Mouse (Mus musculus) right cerebral cortex, postnatal 36 days (tissue): ENCODE results near the gene Eps15.

ENCODE experiments used
- DNase-seq, 2 experiments: peaks; one replicate each; pipeline ENCODE4 v3.0.0; 2022; ENCODE audit warnings: low spot score in 2 of 2, mixed read lengths in 1 of 2

Gene Eps15

DNA sequence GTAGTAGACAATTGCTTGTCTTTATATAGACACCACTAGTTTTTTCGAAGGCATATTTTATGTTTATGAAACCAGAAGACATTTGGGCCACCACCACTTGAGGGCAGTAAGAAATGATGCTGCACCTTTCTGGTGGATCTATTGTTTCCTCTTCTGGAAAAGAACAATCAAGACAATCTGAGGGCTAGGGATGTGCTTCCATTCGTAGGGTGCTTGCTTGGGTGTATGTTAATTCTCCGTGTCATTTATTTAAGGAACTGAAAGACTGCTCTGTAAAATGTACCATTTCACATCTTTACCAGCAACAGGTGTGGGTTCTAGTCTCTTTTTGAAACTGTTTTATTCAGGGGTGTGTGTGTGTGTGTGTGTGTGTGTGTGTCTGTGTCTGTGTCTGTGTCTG, 11.2 kb upstream of the Eps15 start:
- no peak for DNase-seq

DNA sequence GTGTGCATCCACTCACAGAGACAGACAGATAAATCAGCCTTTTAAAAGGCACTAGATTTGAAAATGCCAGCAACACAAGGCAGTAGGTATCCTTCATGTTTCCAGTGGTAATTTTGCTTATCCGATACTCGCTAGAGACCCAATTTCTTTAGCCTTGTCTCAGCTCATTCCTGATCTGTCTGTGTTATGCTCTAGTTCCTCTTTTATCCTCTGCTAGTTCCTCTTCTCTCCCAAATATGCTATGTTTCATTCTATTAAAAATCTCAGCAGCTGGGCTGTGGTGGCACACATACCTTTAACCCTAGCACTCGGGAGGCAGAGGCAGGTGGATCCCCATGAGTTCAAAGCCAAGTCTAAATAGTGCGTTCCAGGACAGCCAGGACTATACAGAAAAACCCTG, 8.3 kb upstream of the Eps15 start:
- no peak for DNase-seq

DNA sequence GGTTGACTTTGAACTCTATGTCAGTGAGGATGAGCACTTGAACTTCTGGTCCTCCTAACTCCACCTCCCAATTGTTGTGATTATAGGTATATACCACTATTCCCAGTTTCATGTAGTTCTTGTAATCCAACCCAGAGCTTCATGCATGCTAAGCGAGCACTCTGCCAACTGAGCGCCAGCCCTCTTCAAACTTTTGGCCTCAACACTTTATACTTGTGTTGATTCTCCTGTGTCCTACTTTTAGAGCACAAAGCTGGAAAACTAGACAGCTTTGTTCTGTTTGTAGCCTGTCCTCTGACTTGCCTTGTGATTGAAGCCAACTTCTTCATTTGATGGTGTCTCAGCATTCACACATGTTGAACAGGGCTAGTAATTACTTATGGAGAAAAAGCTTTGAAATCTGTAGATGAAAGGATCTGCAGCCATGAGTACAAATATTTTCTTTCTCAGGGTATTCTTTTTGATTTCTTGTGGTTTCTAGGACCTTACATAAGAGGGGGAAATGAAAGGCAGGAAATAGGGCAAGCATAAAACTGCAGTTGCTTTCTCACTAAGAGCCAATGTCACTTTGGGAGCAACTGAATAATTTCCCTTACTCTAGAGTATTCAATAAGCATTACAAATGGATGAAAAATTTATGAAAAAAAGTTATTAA, 6.4 kb upstream of the Eps15 start:
- no peak for DNase-seq

DNA sequence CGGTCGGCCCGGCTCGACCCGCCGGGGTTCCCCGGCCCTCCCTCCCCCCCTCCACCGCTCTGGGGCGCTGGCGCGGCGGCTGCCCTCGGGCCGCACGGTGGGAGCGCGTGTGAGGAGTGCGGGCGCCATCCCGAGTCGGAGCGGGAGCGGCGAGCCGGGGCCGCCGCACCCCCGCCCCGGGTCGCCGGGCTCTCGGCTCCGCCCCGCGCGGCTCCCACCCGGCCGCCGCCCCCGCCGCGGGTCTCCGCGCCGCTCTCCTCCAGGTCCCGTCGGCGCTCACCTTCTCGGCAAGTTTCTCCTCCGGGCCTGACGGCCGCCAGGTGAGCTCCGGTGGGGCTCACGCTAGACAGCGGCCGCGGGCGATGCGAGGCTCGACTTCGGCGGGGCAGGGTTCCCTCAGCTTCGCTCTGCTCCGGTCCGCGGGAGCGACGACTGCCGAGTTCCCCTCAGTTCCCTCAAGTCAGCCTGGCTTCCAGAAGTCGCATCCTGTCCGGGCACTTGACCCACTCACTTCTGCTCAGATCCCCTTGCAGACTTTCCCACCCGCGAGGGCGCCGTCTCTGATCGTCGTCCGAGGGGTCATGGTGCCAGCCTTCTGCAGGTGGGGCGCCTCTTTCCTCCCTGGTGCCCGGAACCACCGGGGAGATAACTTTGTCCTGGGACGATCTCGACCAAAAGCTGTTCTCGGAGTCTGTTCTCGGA, 542 bp downstream of the Eps15 start:
- DNase-seq, result no peak

DNA sequence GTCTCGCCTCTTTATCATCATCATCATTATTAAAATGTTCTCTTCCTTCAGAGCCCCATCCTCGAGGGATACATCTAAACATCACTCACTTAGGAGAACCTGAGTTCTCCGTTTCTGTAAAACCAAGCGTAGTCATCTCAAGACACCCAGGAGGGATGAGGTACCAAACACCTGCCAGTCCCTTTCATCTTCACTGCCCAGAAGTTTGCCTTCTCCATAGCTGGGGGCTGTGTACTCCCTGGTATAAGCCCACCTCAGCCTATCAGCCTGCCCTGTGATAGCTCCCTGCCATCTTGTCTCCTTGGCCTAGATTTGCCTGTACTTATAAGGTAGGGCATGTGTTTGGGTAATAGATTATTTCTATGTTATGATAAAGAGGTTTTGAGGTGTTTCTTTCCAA, 1.1 kb downstream of the Eps15 start:
- no peak for DNase-seq

DNA sequence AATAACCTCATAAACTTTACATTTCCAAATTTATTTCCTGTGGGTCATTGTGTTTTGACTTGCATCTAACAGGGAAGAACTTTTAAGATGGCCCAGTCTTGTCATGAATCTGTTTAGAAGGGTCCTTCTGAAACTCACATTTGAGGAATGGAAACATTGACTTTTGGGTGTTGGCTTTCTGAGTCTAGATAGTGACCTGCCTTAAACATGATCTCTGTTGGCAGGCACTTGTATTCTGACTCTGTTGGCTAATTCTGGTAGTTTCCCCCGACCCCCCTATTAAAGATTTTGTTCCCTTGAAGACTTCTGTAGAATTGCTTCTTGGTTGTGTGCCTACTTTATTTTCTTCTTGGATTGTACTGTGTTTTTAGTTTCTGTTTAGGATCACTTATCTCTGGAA, 1.9 kb downstream of the Eps15 start:
- DNase-seq, result no peak

DNA sequence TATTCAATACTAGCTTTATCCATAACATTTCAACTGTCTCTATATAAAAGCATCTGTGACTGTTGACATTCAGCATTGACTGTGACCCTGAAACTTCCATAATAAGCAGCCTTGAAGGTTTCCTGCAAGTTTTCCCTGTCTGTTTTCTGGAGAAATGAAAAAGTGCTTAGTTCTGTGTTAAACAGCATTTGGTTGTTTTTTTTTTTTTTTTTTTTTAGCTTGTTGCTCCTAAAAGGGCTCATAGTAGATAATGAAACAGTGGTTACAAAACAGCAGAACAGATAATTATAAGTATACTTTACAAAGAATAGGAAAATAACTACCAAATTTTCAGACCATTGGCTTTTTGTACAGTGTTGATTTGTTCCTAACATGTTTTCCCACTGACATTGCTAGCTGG, 14.6 kb downstream of the Eps15 start:
- no peak for DNase-seq

DNA sequence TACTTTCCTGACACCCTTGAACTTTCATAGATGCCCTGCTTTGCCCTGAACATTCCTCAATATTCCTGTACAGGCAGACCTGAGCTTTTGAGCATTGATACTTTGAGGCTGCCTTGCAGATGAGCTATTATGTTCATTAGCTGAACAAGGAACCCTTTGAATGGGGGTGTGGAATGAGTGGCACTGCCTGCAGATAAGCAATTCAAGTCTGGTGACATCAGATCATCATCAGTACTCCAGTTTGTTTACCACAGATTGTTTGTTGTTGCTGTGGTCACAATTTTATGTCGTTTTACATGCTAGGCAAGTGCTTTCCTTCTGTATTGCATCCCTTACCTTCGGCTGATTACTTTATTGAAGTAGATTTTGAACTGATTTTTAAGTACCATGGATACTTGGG, 16.4 kb downstream of the Eps15 start:
- DNase-seq, result no peak

DNA sequence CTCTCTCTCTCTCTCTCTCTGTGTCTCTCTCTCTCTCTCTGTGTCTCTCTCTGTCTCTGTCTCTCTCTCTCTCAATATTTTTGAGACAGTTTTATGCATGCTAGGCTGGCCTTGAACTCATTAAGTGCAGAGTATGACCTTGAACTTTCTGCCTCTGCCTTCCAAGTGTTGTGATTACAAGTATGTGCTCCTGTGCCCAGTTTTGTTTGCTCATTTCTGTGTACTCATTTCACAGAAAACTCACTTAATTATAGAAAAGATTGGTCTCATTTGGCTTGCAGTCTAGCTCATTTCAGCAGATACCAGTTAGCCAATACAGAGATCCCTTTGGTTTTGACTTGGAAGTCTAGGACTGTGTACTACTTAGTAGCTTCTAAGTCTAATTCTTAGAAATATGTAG, 19.1 kb downstream of the Eps15 start:
- no peak for DNase-seq

DNA sequence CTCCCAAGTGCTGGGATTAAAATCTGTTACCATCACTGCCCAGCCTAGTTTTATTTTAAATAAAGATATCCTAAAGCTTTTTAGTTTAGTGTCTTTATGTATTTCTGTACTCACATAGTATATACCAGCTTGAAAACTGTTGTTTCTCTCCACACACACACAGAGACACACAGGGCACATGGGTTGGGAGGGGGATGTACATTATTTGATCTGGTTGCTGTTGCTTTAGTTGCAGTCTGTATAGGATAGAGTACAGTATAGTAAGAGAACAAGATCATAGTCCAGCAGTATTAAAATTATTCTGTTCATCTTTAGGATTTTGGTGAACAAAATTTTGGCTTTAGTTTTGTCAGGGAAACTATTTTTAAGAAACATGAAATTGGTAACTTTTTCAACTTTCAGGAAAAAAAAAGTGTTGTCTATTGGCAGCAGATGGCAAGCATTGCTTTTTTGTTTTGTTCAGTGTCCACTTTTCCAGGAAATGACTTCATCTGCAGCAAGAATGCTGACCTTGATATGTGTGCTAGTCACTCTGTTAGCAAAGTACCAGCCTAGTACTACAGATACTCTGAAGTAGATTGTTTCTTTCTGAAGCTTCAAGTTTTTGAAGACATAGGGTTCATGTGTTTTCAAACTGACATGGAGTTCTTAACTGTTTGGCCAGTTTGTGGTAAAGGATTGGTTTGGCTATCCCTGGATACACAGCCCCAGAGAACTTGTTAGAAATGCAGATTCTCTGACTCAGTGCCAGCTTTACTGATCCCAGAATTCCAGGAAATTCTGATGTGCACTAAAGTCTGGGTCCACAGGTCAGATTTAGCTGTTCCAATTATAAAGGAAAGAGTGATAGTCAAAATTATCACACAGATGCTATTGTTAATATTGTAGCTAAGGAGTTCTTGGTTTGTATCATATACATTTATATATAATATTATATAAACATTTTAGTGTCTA, 37.1 kb downstream of the Eps15 start:
- DNase-seq, result no peak

DNA sequence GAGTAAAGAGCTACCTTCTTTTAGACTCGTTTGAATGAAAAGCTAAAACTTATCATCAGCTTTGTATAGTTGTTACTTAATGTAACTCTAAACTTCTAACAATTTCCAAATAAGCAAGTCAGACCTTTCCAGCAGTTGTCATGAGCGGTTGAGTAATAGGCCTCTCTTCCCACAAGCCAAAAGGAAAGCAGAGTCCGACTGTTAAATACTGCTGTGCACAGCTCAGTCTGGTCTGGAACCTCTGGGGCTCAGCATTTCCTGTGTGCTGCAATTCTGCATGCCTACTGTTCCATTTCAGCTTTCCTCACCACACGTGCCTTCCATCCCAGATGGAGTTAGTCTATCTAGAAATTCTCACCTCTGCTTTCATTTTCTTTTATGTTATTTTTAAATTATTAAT, 56.7 kb downstream of the Eps15 start:
- DNase-seq, result no peak

DNA sequence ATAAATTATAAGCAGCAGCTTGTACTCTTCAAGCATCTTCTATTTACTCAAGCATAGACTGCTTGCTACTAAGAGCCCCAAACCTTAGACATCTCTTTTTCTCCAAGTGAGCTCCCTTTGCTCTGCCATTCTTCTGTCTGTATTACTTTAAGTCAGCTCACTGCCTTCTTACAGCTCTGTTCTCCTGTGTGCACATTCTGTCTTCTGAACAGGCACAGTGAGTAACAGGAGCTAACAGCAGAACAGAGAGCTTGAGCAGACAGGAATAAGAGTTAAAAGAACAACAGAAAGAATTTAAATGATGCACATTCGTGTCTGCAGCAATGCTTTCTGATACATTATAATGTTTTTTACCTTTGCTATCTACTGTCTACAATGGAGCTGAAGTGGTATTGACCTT, 61.2 kb downstream of the Eps15 start:
- DNase-seq, result no peak

DNA sequence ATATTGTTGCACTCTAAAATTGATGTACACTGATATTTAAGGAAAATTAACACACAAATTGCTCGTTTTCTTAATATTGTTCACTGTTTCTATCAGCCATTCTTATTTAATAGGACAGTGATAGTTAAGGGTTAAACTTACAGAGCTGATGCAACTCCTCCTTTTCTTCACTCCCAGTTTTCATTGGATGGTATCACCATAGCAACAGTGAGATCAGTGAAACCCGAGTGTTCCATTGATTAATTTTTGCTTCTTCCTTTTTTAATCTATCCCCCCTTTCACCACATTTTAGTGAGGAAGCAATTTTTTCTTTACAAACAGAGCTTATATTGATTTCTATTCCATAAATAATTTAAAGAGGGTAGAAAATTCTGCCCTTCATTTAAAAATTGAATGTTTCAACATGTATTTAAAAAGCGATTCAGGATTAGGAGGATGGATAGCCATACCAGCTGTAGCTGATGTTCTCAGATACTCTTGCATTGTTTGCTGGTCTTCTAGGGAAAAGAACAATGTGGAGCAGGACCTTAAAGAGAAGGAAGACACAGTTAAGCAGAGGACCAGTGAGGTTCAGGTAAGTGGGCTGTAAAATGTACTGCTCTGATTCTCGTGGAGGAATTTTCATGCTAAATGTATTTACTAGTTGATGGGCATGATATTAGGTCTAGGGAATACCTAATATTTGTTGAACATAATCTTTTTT, 62.9 kb downstream of the Eps15 start:
- no peak for DNase-seq

DNA sequence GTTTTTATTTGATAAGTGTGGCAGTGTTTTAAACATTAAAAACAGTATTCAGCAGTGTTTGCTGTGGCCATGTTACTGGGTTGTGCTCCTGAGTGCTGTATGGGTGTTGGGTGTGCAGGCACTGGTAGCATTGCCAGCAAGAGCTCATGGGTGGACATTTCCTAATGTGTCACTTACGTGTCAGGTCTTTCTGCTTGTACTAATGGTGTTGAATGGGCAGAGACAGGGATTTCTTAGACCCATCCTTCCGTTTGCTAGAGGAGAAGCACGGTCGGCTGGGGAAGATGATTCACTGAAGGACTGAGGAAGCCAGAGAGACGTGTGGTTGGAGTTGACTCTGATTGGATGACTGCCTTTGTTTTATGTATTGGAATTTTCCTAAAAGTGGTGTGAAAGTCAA, 63.8 kb downstream of the Eps15 start:
- peak; percentile 22 to 38 for DNase-seq

DNA sequence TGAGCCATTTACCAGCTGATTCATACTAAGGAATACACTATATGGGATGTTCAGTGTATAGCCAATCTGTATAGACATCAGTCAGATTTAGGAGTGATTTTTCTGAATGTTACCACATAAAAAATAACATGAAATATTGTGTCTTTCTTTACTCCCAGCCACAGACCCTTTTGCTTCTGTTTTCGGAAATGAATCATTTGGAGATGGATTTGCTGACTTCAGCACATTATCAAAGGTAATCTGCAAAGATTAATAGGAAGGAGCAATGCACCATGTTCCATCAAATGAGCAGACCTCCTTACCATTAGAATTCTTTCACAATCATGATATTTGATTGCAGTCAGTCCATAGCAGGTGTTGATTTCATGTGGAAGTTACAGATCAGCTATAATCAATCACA, 98.0 kb downstream of the Eps15 start:
- DNase-seq, result no peak

DNA sequence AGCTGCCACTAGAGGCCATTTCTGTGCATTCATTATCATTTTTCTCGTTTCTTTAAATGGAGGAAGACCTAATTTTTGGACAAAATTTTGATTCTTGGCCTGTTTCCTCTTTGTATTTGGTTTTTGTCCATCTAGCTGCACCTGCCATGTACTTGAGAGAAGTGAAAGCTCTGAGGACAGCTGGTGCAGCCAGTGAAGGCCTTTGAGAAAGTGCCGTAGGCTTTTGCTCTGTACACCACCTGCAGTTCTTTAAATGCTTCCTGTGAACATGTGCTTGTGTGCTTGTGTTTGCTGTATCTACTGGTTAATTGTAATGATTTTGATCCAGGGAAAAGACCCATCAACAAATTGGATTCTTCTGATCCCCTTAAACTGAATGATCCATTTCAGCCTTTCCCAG, 102.4 kb downstream of the Eps15 start:
- DNase-seq, result no peak

DNA sequence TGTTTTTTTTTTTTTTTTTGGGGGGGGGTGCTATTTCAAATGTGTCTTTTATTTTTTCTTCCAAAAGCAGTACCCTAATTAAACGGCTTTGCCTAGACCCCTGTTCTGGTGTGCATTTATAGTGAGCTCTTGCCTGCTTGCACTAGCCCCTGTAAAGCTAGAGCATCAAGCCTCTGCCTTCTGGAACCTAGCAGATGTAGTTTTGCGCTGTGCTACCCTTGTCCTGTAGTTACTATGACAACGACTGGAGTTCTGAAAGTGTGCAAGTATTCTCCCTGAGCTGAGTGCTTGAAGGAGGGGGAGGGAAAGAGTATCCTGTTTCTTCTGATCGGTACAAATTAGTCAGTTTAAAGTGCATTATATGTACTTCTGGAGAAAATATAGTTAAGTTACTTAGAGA, 105.5 kb downstream of the Eps15 start:
- DNase-seq, result no peak

DNA sequence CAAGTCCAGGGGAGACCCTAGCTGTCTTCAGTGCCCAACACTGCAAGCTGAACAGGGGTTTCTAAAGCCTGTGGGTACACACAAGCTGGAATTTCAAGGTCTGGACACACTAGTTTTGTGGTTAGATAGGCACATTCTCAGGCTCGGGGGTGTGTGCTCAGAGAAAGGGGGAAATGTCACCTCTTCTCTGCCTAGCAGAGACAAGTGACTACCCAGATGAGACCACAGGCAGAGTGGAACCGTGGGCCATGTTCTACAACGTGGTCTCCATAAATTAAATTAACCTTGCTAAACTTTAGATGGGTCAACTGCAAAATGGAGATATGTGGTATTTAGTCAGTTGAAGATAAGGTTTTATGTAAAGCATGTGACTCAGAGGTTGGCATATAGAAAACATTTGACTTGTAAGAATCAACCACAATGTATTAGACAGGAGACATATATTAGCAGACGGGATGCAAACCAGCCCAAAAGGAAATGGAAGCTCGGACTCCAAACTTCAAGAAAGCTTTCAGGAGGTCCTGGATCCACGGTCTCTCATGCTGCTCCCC, 113.2 kb downstream of the Eps15 start:
- no peak for DNase-seq

DNA sequence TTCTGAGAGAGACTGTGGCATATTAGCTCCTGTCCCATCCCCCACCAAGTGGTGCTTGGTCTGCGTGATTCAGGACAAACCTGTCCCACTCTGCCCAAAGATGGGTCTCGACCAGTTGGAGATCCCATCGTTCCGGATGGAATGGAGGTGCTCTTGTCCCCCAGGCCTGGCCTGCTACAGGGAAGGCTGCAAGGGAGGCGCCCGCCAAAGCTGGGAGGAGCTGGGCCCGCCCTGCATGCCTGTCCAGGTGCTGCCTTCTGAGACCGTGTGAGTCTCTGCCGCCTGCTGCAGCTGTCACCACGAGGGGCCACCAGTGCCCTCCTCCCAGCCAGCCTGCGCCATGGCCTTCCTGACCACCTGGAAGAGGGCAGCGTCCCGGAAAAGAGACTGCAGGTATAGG, 113.8 kb downstream of the Eps15 start:
- no peak for DNase-seq

DNA sequence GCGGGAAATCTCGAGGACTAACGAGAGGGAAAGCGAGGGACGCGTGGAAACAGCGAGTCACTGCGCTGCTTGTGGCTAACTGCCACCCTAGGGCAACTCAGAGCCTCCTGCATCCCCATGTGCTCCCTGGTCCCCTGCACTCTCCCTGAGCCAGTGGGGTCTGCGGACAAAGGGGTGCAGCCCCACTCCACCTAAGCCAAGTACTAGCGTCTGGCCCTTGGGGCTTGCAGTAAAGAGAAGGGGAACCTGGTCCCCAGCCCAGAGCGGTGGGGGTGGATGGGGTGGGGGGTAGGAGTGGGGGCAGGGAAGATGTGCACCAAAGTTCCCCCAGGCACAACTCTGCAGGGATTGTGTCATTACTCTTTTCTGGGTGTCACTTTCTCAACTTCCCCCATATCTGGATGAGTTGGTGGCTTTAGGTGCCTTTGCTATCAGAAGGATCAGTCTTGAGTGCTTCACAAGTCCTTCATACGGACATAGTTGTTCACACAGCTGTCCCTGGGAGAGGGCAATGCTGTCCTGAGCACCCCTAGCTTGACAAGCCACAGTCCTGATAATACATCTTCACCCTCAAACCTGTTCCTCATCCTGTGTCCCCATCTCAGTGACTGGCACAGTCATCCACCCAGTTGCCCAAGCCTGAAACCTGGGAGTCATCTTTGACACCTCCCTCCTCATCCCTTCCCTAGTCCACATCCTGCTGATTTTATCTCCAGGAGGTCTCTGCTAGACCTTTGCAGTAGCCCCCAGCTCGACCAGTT, 114.4 kb downstream of the Eps15 start:
- no peak for DNase-seq

DNA sequence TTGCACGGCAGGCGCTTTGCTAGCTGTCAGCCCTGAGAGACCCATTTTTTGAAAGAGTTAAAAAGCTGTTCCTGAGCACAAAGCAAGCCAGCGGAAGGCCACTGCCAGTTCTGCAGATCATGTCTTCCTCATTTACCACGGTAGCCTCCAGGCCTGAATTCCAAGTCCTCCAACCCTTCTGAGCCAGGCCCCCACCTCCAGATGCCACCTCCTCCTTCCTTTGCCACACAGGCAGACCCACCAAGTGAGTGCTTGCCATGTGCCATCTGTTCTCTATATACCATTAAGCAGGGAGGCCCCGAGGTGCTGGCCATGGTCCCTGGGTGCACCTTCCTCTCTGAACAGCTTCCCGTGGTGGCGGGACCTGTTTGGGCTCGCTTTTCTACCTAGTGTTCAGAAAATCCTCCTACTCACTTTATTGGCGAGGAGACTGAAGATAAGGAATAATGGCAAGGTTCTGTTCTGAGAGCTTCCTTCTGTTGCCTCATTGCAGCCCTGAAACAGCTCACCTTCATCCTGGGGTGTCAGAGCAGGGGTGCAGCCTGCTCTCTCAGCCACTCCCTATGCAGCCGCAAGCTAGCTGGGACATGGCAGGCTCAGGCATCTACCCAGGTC, 120.4 kb downstream of the Eps15 start:
- DNase-seq, result no peak
